Mouse (Mus musculus) macrophage (primary cell): Measurements from ENCODE around the gene Rasd2. TPM values are rescaled to one million over a fixed set of nuclear protein-coding genes. Genes with fewer than 3 reads are reported as not detected.

Experiments used
- H3K27ac ChIP-seq: fragments of 350-480 bp; formaldehyde crosslinking; 2 replicates; pipeline ENCODE4 v1.9.0; 2021
- H3K36me3 ChIP-seq: fragments of 350-480 bp; formaldehyde crosslinking; 2 replicates; pipeline ENCODE4 v1.9.0; 2021; ENCODE audit errors: inconsistent target
- H3K4me3 ChIP-seq: fragments of 350-480 bp; formaldehyde crosslinking; 2 replicates; pipeline ENCODE4 v1.9.0; 2021; ENCODE audit errors: inconsistent target
- H3K79me2 ChIP-seq: fragments of 350-480 bp; formaldehyde crosslinking; 2 replicates; pipeline ENCODE4 v1.9.0; 2021; ENCODE audit errors: inconsistent target
- WGBS: methylation state at CpG from one replicate; pipeline ENCODE4 v1.1.7; 2026; ENCODE audit warnings: inconsistent platforms; ENCODE audit not compliant: missing documents; 5-methylcytosine and 5-hydroxymethylcytosine counted together
- polyA plus RNA-seq: library from polyadenylated mRNA; stranded (reverse); fragments of 250-400 nt; gene quantifications from 3 replicates; pipeline ENCODE4 v1.2.4, GENCODE M21; 2018; ENCODE audit warnings: inconsistent platforms

Gene Rasd2
- polyA plus RNA-seq, 1 experiment from 2014 or later = 0.11 TPM

- H3K36me3 ChIP-seq = no peaks in the 10 kb centered on the region
- no peak overlapping the region for H3K4me3 ChIP-seq
- no peaks in the 10 kb centered on the region for H3K79me2 ChIP-seq
- WGBS = 28% methylated on average over 4 of the region's 4 CpGs
- H3K27ac ChIP-seq = no peak overlapping the region
Measured at GRCm38 (mm10) chr8:75272166-75272565, 58.4 kb downstream of the Rasd2 start.

Other genes with a start within 250 kb of the Rasd2 start
- 16.4 to 22.5 TPM (median 19.4 TPM) in 3 replicates for gene Hmgxb4, start 220.6 kb upstream of the Rasd2 start, polyA plus RNA-seq
- gene Tom1, start 180.2 kb upstream of the Rasd2 start, polyA plus RNA-seq = 56.0 to 178 TPM (median 76.1 TPM) in 3 replicates
- 364 to 915 TPM (median 701 TPM) in 3 replicates for gene Hmox1, start 120.3 kb upstream of the Rasd2 start, polyA plus RNA-seq
- 3.7 to 96.0 TPM (median 25.7 TPM) in 3 replicates for gene Mcm5, start 104.4 kb upstream of the Rasd2 start, polyA plus RNA-seq
- 0.25 to 0.78 TPM (median 0.29 TPM) in 3 replicates for gene Gm10358, start 192.6 kb downstream of the Rasd2 start, polyA plus RNA-seq
- gene Iqcm, start 234.8 kb downstream of the Rasd2 start, polyA plus RNA-seq = not detected in 3 replicates